ENCODE assay signal across 11 mouse cellular contexts in genomic region chr6:83473240-83473639, GRCm38 (mm10). TPM values are rescaled to one million over a fixed set of nuclear protein-coding genes. Genes with fewer than 3 reads are reported as not detected.
DNase-seq lines count a peak whose midpoint lies in the region; ATAC-seq and TF ChIP-seq lines count a peak whose summit lies in the region.
"Had no signal": no experiment of that assay in that cellular context is flagged by ENCODE, and none has a peak within 500 bp of the region (broad histone marks: within the 10 kb centered on the region; RNA-seq: fewer than 3 reads in every experiment).

No protein-coding gene starts in this region.

- H3K4me1 ChIP-seq in heart, embryonic 10.5 days: peaks cover 12% of the 10 kb centered on the region; the same call in 1 of the 2 replicates
- H3K4me1 ChIP-seq in hindbrain, embryonic 14.5 days (replicated peaks; ENCODE audit: control insufficient read depth, insufficient read depth, low read length): no peaks in the 10 kb centered on the region
- no peaks in the 10 kb centered on the region for H3K4me1 ChIP-seq in stomach, postnatal 0 days (replicated peaks; ENCODE audit: control insufficient read depth, insufficient read depth)
- H3K4me1 ChIP-seq: embryonic facial prominence, embryonic 13.5 days had no signal

- 84% methylated on average over 9 of the region's 9 CpGs for WGBS in heart, embryonic 10.5 days
- 81% methylated on average over 9 of the region's 9 CpGs for WGBS in hindbrain, embryonic 14.5 days
- WGBS in stomach, postnatal 0 days: 75% methylated on average over 9 of the region's 9 CpGs

- peak; percentile 59 for DNase-seq in heart, adult 8-10 months (ENCODE audit: low spot score)
- no peak for DNase-seq in heart, embryonic 10.5 days (ENCODE audit: low spot score)
- DNase-seq in cerebellum, adult 9-11 months: peak; percentile 77
- DNase-seq in heart, postnatal 36 days: peak; percentile 64 to 72
- no peak for DNase-seq in right cerebral cortex, postnatal 4 days
- DNase-seq in hindbrain, embryonic 14.5 days (ENCODE audit: low spot score): no peak
- no peak for DNase-seq in stomach, postnatal 0 days (ENCODE audit: low spot score)

- peaks cover 4% of the 10 kb centered on the region; the same call in 1 of the 2 replicates for H3K36me3 ChIP-seq in heart, embryonic 10.5 days
- peaks cover 6% of the 10 kb centered on the region for H3K36me3 ChIP-seq in hindbrain, embryonic 14.5 days (replicated peaks; ENCODE audit: control insufficient read depth, insufficient read depth)
- H3K36me3 ChIP-seq in stomach, postnatal 0 days (ENCODE audit: control insufficient read depth, insufficient read depth, low read length): no peaks in the 10 kb centered on the region; the same call in 1 of the 2 replicates

- TF ChIP-seq CTCF in stomach, postnatal 0 days (IDR thresholded peaks at IDR 0.05; ENCODE audit: low read depth): no peak

- intact Hi-C loops in heart, postnatal 36 days (cut with DNase I): no loop called here

- no peaks in the 10 kb centered on the region for H3K27me3 ChIP-seq in heart, embryonic 10.5 days (ENCODE audit: insufficient read depth, poor library complexity, severe bottlenecking)
- H3K27me3 ChIP-seq in hindbrain, embryonic 14.5 days (ENCODE audit: control insufficient read depth, insufficient read depth, low read length): no peaks in the 10 kb centered on the region
- H3K27me3 ChIP-seq in stomach, postnatal 0 days (ENCODE audit: control insufficient read depth, insufficient read depth, low read length): no peaks in the 10 kb centered on the region
- H3K27me3 ChIP-seq: embryonic facial prominence, embryonic 13.5 days; heart, embryonic 13.5 days had no signal

- no peak overlapping the region for H3K4me3 ChIP-seq in heart, embryonic 10.5 days
- H3K4me3 ChIP-seq in hindbrain, embryonic 14.5 days (replicated peaks; ENCODE audit: low read length): no peak overlapping the region
- no peak overlapping the region for H3K4me3 ChIP-seq in stomach, postnatal 0 days (ENCODE audit: low read depth, low read length)
- H3K4me3 ChIP-seq: embryonic facial prominence, embryonic 13.5 days; heart, embryonic 13.5 days had no signal

- H3K9ac ChIP-seq in hindbrain, embryonic 14.5 days: no peak overlapping the region
- H3K9ac ChIP-seq in stomach, postnatal 0 days (ENCODE audit: low read length): no peak overlapping the region
- H3K9ac ChIP-seq: embryonic facial prominence, embryonic 13.5 days; heart, embryonic 13.5 days; liver, embryonic 14.5 days had no signal

- no peak for TF ChIP-seq EP300 in stomach, postnatal 0 days (optimal IDR thresholded peaks at IDR 0.05)

- no peaks in the 10 kb centered on the region for H3K9me3 ChIP-seq in heart, embryonic 10.5 days
- H3K9me3 ChIP-seq in hindbrain, embryonic 14.5 days (ENCODE audit: control insufficient read depth, low read length): no peaks in the 10 kb centered on the region
- no peaks in the 10 kb centered on the region for H3K9me3 ChIP-seq in stomach, postnatal 0 days (ENCODE audit: control insufficient read depth, low read length)
- H3K9me3 ChIP-seq: embryonic facial prominence, embryonic 13.5 days; heart, embryonic 13.5 days had no signal

- ATAC-seq in megakaryocyte progenitor cell, adult 5-6 weeks (replicated peaks; ENCODE audit: poor library complexity): peak; percentile 85
- no peak for ATAC-seq in hindbrain, embryonic 14.5 days (ENCODE audit: low FRiP score)
- no peak for ATAC-seq in stomach, postnatal 0 days (ENCODE audit: low FRiP score, low TSS enrichment)

- H3K4me2 ChIP-seq in hindbrain, embryonic 14.5 days (replicated peaks): no peak overlapping the region
- H3K4me2 ChIP-seq in stomach, postnatal 0 days (replicated peaks; ENCODE audit: low read depth): no peak overlapping the region
- H3K4me2 ChIP-seq: embryonic facial prominence, embryonic 13.5 days; heart, embryonic 13.5 days had no signal

- no peak overlapping the region for H3K27ac ChIP-seq in heart, embryonic 10.5 days
- H3K27ac ChIP-seq in hindbrain, embryonic 14.5 days: no peak overlapping the region
- no peak overlapping the region for H3K27ac ChIP-seq in stomach, postnatal 0 days (replicated peaks)
- H3K27ac ChIP-seq: embryonic facial prominence, embryonic 13.5 days; heart, embryonic 13.5 days; liver, embryonic 14.5 days had no signal

RNA-seq across cellular contexts. Expression of gene Tet3, which starts 14.4 kb away (rescaled TPM):
- total RNA-seq in heart, adult 8-10 months (2022): 10 to 100 TPM; 15.5 to 19.8 (median 17.2) TPM
- 29.8 and 31.3 TPM in 2 replicates for polyA plus RNA-seq in heart, embryonic 10.5 days (2016; fragmentation: Nextera tagmentation; extraction: Ambion mirVana)
- total RNA-seq in heart, postnatal 36 days (2021): 10 to 100 TPM; 27.2 to 27.6 TPM
- 27.9 and 29.6 TPM in 2 replicates for total RNA-seq in megakaryocyte progenitor cell, adult 5-6 weeks (2015)
- 12.2 and 14.5 TPM in 2 replicates for total RNA-seq in megakaryocyte progenitor cell, adult 5-6 weeks (2017)
- polyA plus RNA-seq in hindbrain, embryonic 14.5 days (2014; fragmentation: Nextera tagmentation; extraction: Ambion mirVana): 43.6 and 52.2 TPM in 2 replicates
- 21.4 and 22.7 TPM in 2 replicates for polyA plus RNA-seq in stomach, postnatal 0 days (2015; fragmentation: Nextera tagmentation; extraction: Ambion mirVana)

RNA-seq across cellular contexts. Expression of gene Dguok, which starts 33.5 kb away (rescaled TPM):
- total RNA-seq in heart, adult 8-10 months (2022): 10 to 100 TPM; 32.7 to 37.1 (median 34.4) TPM
- 56.5 and 59.1 TPM in 2 replicates for polyA plus RNA-seq in heart, embryonic 10.5 days (2016; fragmentation: Nextera tagmentation; extraction: Ambion mirVana)
- 10 to 100 TPM; 31.6 to 32.7 TPM for total RNA-seq in heart, postnatal 36 days (2021)
- 40.2 and 51.7 TPM in 2 replicates for total RNA-seq in megakaryocyte progenitor cell, adult 5-6 weeks (2015)
- total RNA-seq in megakaryocyte progenitor cell, adult 5-6 weeks (2017): 34.3 and 35.3 TPM in 2 replicates
- polyA plus RNA-seq in hindbrain, embryonic 14.5 days (2014; fragmentation: Nextera tagmentation; extraction: Ambion mirVana): 68.8 and 69.2 TPM in 2 replicates
- 44.2 and 45.8 TPM in 2 replicates for polyA plus RNA-seq in stomach, postnatal 0 days (2015; fragmentation: Nextera tagmentation; extraction: Ambion mirVana)

Comparison
In these comparisons a context has a peak if more than half of its experiments do, and no peak if none do; other contexts are left out.
1. DNase-seq: peak in heart, adult 8-10 months (single experiment), cerebellum, adult 9-11 months (single experiment) and heart, postnatal 36 days (2 of 2); none in heart, embryonic 10.5 days (single experiment), right cerebral cortex, postnatal 4 days (single experiment), hindbrain, embryonic 14.5 days (single experiment) and stomach, postnatal 0 days (single experiment).